Mouse (Mus musculus) olfactory bulb, adult 2 months (tissue): ENCODE measurements around the gene Nfil3. TPM values are rescaled to one million over a fixed set of nuclear protein-coding genes. Genes with fewer than 3 reads are reported as not detected.

Source experiments
- H3K27ac ChIP-seq: fragments of 200-500 bp; 2 replicates; pipeline ENCODE4 v1.5.1; 2012; ENCODE audit warnings: low read depth, low read length; ENCODE audit not compliant: insufficient read depth
- H3K4me1 ChIP-seq: fragments of 200-500 bp; 2 replicates; pipeline ENCODE4 v1.6.1; 2012; ENCODE audit warnings: low read length; ENCODE audit not compliant: control insufficient read depth, insufficient read depth
- H3K4me3 ChIP-seq: fragments of 200-500 bp; 2 replicates; pipeline ENCODE4 v1.5.1; 2012; ENCODE audit warnings: mild to moderate bottlenecking, low read depth, low read length, moderate library complexity; ENCODE audit not compliant: insufficient read depth
- CTCF ChIP-seq: fragments of 200-500 bp; IDR thresholded peaks from 2 replicates; pipeline ENCODE4 v1.5.1; 2012; ENCODE audit warnings: low read depth, mild to moderate bottlenecking, low read length, moderate library complexity; ENCODE audit not compliant: insufficient read depth
- POLR2A ChIP-seq: fragments of 200-500 bp; IDR thresholded peaks from 2 replicates; pipeline ENCODE4 v1.6.1; 2012; ENCODE audit warnings: mild to moderate bottlenecking, low read depth, low read length, moderate library complexity; ENCODE audit not compliant: insufficient read depth
- WGBS: fragments of 180-500 bp; shearing (Covaris S2); methylation state at CpG from one replicate; pipeline ENCODE4 v1.1.7; 2018; 5-methylcytosine and 5-hydroxymethylcytosine counted together
- polyA plus RNA-seq: library from polyadenylated mRNA; stranded (reverse); fragments of >200 nt; gene quantifications from 2 replicates; pipeline ENCODE4 v1.2.4, GENCODE M21; 2012; ENCODE audit warnings: low replicate concordance; ENCODE audit not compliant: missing spikeins, insufficient read depth, insufficient read length

Nfil3 gene
- polyA plus RNA-seq, 1 experiment: not detected

GRCm38 (mm10) chr13:53007781-53008180, 26.9 kb upstream of the Nfil3 start:
- no peaks in the 10 kb centered on the region for H3K4me1 ChIP-seq
- TF ChIP-seq POLR2A (no peak), CTCF (no peak)
- H3K4me3 ChIP-seq: no peak overlapping the region
- no peak overlapping the region for H3K27ac ChIP-seq
- WGBS: 67% methylated on average over 3 of the region's 3 CpGs

DNA sequence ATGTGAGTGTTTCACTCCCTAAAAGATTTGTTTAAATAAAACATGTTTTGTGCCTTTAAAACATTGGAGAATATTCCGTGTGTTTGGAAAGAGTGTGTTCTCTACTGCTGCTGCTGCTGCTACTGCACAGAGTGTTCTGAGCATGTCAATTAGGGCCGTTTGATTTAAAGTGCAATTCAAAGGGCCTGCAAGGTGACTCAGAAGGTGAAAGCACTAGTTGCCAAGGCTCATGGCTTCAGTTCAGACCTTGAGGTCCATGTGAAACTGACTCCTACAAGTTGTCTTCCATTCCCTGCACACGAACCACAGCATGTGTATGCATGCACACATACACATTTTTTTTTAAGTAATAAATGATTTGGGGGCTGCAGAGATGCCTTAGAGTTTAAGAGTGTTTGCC, 22.4 kb upstream of the Nfil3 start:
- Histone ChIP-seq H3K4me3 (no peak overlapping the region), H3K27ac (no peak overlapping the region), H3K4me1 (0 out of 2 replicates have a peak, but pooled peaks cover 2% of the 10 kb centered on the region)
- 60% methylated on average over 3 of the region's 3 CpGs for whole genome bisulfite sequencing
- TF ChIP-seq POLR2A (no peak), CTCF (no peak)

DNA sequence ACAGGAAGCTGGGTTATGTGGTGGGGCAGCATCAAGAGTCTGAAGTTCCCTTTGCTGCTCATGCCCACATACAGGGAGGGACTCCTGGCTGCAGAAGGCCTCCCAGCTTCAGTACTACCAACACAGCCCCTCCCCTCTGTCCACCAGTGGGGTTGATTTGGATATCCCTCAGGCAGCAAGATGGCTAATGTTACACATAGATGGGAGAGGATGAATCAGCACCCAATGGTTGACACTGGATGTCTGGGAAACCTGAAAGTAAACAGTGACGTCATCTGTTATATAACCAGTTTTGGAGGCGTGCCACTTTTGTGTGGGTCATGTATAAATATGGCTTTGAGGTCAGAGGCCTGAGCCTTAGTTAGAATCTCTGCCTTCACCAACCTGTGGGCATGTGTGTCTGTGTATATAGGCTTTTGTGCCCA, 20.6 kb upstream of the Nfil3 start:
- Histone ChIP-seq H3K4me3 (no peak overlapping the region), H3K4me1 (0 out of 2 replicates have a peak, but pooled peaks cover 2% of the 10 kb centered on the region), H3K27ac (no peak overlapping the region)
- WGBS: 75% methylated on average over 2 of the region's 2 CpGs
- TF ChIP-seq CTCF: no peak
- no peak for TF ChIP-seq POLR2A

DNA sequence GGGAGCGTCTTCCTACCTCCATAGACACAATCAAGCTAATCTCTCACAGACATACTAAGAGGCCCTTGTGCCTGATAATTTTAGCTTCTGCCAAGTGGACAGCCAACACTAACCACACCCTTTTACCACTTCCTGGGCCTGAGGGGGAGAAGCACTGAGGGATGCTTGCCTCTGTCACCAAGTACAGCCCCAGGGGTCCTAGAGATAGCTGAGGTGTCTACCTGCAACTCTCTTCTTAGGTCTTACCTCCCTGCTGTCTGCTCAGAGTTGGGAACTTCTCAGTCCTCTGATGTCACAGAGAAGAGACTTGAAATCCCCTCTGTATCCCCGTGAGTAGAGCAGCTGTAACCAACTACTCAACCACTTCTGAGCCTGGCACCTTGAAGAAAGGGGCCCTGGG, 19.6 kb upstream of the Nfil3 start:
- H3K4me1 ChIP-seq: 0 out of 2 replicates have a peak, but pooled peaks cover 2% of the 10 kb centered on the region
- 98% methylated on average over 2 of the region's 2 CpGs for WGBS
- H3K27ac ChIP-seq: no peak overlapping the region
- TF ChIP-seq CTCF (no peak), POLR2A (no peak)
- no peak overlapping the region for H3K4me3 ChIP-seq

DNA sequence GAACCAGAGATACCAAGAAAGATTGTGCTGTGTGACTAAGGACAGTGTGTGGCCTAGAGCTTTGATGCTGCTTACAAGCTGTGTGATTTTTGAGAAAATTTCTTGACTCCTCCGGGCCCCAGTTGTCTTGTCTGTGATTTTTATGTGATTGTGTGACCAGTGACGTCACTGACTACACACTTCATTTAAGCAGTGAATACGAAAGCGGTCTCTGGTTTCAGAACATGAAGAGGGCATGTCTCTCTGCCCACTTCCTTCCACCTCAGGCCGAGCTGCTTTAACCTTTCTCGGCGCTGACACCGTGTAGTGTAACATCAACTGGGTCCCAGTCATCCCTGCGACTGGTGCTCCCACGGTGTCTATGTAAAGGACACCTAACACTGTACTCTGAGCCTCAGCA, 17.7 kb upstream of the Nfil3 start:
- 0 out of 2 replicates have a peak, but pooled peaks cover 2% of the 10 kb centered on the region for H3K4me1 ChIP-seq
- WGBS: 94% methylated on average over 10 of the region's 10 CpGs
- no peak overlapping the region for H3K27ac ChIP-seq
- H3K4me3 ChIP-seq: no peak overlapping the region
- no peak for TF ChIP-seq POLR2A

DNA sequence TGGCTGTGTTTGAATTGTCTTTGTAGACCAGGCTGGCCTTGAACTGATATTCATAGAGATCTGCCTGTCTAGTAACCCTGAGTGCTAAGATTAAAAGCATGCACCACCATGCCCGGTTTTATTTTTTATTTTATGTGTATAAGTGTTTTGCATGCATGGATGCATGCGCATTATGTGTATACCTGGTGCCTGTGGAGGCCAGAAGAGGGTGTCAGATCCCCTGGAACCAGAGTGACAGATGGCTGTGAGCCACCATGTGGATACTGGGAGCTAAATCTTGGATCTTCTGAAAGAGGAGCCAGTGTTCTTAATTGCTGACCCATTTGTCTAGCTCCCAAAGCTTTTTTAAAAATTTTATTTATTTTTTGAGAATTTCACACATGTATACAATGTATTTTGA, 16.9 kb upstream of the Nfil3 start:
- H3K4me1 ChIP-seq: 0 out of 2 replicates have a peak, but pooled peaks cover 2% of the 10 kb centered on the region
- TF ChIP-seq CTCF (no peak), POLR2A (no peak)
- H3K27ac ChIP-seq: no peak overlapping the region
- H3K4me3 ChIP-seq: no peak overlapping the region
- 83% methylated on average over 2 of the region's 2 CpGs for WGBS

GRCm38 (mm10) chr13:52996201-52996600, 15.3 kb upstream of the Nfil3 start:
- Histone ChIP-seq H3K4me1 (no peaks in the 10 kb centered on the region), H3K27ac (no peak overlapping the region), H3K4me3 (no peak overlapping the region)
- WGBS: 80% methylated on average over 8 of the region's 8 CpGs
- TF ChIP-seq POLR2A (no peak), CTCF (no peak)

GRCm38 (mm10) chr13:52994197-52994881, 13.5 kb upstream of the Nfil3 start:
- 80% methylated on average over 10 of the region's 10 CpGs for WGBS
- Histone ChIP-seq H3K4me3 (no peak overlapping the region), H3K4me1 (no peaks in the 10 kb centered on the region), H3K27ac (no peak overlapping the region)
- TF ChIP-seq POLR2A: no peak
- TF ChIP-seq CTCF: no peak

DNA sequence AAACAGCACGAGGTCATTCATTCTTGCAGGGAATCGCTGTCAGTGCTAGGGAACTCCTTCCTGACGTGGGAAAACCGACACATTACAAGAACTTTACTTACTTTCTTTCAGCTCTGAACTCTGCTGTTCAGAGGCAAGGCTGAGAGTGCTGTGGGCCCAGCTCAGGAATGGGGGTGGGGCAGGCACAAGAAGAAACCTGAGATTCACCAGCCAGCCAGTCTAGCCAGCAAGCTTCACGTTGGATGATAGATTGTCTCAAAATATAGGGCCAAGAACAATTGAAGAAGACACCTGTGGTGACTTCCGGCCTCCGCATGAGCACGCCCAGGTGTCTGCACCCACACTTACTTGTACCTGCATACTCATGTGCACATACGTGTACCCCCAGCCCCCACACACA, 9.3 kb upstream of the Nfil3 start:
- TF ChIP-seq CTCF: no peak
- TF ChIP-seq POLR2A: no peak
- Histone ChIP-seq H3K4me3 (no peak overlapping the region), H3K4me1 (no peaks in the 10 kb centered on the region), H3K27ac (no peak overlapping the region)
- WGBS: 89% methylated on average over 9 of the region's 9 CpGs
